Mouse (Mus musculus): ENCODE results near the gene Scaf8.

- TF ChIP-seq CTCF (IDR thresholded peaks at IDR 0.05; ENCODE audit: control insufficient read depth, insufficient read depth, low read length) (no peak), POLR2A (IDR thresholded peaks at IDR 0.05; ENCODE audit: borderline replicate concordance, control insufficient read depth, low read depth, low read length) (no peak)
Measured at GRCm38 (mm10) chr17:3138387-3138786, 23.6 kb downstream of the Scaf8 start.
